Mouse (Mus musculus) cerebellum, adult 9-11 months (tissue): ENCODE measurements around the gene Acvr1b.
A peak's percentile ranks its signal among the peaks of the same experiment; 100 is the strongest.

ENCODE experiments used
- DNase-seq: peaks from one replicate; pipeline ENCODE4 v3.0.0; 2022

The Acvr1b gene

GRCm38 (mm10) chr15:101147115-101147909, 26.6 kb upstream of the Acvr1b start:
- DNase-seq, result no peak

DNA sequence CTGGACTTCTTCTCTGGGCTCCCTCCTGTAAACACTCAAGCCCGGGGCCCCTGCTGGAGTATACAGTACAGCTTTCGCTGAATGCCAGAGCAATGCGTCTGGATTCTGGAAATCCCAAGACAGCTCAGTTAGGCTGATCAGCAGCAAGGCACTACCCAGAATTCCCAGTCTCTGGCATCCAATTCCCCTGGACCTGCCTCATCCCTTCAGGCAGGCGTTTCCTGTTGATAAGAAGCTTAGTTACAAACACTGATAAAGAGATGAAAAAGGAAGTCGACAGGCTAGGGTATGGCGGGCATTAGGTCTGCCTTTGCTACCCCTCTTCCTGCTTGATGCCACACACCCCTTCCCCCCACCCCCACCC, 26.0 kb upstream of the Acvr1b start:
- DNase-seq, result no peak

GRCm38 (mm10) chr15:101148604-101149003, 25.3 kb upstream of the Acvr1b start:
- DNase-seq, result no peak

DNA sequence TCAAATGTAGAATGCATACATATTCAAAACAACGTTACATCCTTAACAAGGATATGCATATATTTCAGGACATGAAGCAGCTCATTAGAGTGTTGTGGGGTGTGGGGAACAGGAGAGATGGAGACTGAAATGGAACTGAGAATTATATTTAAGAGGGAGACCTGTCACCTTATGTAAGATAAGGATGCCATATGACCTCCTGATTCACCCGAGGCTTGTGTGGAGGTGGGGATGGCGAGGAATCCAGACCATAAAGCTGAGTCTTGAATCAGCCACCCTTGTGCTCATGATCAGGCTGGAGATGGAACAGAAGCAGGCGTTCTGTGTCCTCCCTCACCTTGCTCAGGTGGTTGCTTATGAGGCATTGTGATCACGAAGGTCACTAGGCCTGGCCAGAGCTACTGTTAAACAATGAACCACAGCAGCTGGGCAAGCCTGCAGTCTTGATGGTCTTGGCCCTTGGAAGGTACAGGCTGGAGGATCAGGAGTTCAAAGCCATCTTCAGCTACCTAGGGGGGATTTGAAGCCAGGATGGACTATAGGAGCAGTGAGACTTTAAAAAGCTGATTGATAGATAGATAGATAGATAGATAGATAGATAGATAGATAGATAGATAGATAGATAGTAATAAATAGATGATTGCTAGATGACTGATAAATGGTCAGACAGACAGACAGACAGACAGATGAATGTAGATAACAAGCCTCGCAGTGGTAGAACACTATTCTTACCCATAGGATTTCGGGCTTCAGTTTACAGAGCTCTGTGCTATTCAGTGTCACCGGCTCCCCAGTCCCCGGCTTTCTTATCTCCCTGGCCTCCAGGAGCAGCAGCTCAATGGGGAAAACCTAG, 22.2 kb upstream of the Acvr1b start:
- no peak for DNase-seq

- no peak for DNase-seq
Observed at GRCm38 (mm10) chr15:101154700-101155616, 18.9 kb upstream of the Acvr1b start.

DNA sequence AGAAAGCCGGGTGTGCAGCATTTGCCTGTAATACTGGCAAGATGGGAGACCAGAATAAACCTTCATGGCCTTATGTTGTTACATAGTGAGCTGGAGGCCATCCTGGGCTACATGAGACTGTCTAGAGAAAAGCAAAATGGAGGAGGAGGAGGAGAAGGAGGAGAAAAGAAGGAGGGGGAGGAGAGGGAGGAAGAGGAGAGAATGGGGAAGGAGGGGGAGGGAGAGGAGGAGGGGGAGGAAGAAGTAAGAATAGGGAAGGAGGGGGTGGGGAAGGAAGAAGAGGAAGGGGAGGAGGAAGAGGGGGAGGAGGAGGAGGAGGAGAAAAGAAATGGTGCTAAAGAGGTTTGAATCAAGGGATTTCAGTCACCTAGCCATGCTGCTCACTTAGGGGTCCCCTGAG, 13.7 kb upstream of the Acvr1b start:
- DNase-seq, result no peak

- DNase-seq, result no peak
Observed at GRCm38 (mm10) chr15:101160591-101160990, 13.3 kb upstream of the Acvr1b start.

DNA sequence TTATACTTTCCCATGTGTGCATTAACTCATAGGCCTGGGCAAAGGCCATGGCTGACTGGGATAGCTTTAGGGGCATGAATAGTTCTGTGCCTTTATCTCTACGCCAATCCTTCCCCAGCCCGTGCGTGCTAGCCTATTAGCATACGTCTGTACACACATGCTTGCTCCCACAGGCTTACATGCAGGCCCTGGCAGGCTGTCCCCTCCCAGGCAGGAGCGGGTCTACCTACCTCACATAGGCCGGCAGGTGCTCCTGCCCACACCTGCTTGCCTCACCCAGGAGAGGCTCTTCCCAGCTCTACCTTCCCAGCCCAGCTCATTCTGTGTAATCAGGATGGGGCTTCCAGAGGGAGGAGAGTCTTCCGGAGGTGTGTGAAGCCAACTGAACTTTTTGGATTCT, 12.3 kb upstream of the Acvr1b start:
- DNase-seq, result no peak

- no peak for DNase-seq
Observed at GRCm38 (mm10) chr15:101163056-101163458, 10.8 kb upstream of the Acvr1b start.

DNA sequence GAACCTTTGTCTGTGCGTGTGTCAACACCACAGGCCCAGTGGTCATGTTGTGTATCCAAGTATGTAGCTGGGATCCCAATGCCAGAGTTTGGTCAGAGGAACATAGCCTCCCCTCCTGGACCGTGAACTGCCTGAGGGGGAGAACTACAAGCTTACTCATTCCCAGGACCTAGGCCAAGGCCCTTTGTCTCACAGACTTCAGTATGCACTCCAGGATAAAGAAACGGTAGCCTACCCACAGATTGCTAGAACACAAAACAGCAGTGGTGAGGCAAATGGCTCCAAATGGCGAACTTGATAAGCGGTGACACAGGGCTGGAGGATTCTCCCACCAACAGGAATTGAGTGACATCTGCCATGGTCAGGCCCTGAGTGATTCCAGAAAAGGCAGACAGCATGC, 10.0 kb upstream of the Acvr1b start:
- no peak for DNase-seq

DNA sequence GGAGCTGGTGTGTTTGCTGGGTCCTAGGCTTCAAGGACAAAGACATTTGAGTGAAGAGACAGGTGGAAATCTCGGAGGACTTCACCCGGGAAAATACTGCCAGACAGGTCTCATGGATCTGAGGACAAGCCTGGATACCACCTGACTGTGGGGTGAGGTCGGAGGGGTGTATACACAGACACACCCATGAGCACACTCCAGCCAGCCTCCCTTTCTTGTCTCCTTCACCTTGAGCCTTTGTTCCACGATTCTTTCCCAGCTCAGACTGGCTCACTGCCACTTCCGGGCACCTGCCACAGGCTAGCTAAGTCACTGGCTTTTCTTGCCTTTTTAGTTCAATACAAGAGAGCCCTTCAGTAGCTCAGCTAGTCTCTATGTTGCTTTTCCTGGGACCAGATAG, 9.6 kb upstream of the Acvr1b start:
- no peak for DNase-seq

DNA sequence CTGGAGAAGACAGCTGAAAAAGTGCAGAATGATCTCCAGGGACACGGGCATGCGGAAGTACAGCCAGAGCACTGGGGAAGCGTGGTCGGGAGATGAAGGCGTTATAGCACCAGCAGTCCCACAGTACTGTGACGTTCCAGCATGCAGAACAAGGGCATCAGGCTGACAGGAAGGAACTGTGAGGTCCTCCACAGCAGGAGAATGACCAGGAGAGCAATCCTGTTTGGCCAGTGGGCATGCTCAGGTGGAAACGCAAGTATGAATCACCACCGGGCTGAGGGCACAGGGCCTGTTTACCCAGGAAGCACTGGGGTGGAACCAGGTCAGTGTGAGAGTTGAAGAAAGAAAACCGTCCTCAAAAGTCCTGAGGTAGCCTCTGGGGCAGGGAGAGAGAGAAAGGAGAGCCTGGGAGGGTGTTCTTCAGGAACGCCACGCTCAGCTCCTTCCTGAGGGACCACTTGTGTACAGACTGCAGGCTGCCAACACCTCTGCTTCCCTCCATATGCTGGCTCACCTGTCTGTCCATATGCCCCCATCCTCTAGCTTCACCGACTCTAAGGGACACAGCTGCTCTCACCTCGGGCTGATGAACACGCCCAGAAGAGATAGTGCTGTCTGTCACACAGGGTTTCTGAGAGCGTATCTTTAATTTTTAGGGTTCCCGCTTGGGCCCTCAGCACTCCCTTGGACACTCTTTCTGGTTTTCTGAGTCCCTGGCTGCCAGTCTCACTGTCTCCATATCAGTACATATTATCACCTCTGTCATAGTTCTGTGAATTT, 8.0 kb upstream of the Acvr1b start:
- no peak for DNase-seq

- DNase-seq, result no peak
Observed at GRCm38 (mm10) chr15:101167553-101167952, 6.3 kb upstream of the Acvr1b start.

DNA sequence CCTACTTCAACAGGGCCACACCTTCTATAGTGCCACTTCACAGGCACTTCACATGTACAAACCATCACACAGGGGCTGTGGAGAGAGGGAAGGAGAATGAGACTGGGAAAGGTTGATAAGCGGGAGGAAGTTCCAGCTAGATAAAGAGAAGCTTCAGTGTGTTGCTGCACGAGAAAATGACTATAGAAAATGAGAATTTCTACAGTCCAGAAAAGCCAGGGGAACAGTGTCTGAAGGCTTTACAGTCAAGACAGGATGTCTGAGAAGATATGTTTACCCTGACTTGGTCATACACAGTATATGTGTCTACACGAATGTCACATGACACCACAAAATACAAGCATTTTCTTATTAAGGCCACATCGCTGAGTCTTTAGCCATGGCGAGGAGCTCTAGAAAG, 4.0 kb upstream of the Acvr1b start:
- no peak for DNase-seq

DNA sequence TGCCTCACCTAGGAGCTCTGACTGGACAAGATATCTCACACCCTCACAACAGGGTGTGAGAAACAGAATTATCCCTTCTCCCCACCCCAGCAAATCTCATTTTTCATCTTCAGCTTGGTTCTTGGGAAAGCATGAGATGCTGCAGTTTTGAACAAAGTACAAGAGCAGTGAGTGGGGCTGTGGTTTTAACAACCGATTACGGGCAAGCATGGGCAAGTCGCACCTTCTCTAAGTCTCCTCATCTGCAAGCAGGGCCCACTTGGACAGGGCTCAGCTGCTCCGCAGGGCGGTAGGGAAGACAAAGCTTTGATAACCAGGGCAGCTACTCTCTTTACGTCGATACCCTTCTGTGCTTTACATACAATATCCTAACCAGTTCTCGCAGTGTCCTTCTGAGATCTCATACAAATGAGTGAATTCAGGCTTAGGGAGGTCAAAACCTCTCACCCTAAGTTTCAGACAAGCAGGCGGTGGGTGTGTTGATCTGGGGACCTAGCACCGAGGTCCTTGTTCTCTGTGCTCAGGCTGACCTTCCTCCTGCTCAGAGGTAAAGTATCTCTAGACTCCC, 3.4 kb upstream of the Acvr1b start:
- DNase-seq, result no peak

- no peak for DNase-seq
Observed at GRCm38 (mm10) chr15:101171272-101171671, 2.6 kb upstream of the Acvr1b start.

- peak; percentile 59 for DNase-seq
Observed at GRCm38 (mm10) chr15:101172016-101172415, 1.9 kb upstream of the Acvr1b start.

GRCm38 (mm10) chr15:101174294-101175130, 645 bp downstream of the Acvr1b start:
- DNase-seq, result peak; percentile 81

DNA sequence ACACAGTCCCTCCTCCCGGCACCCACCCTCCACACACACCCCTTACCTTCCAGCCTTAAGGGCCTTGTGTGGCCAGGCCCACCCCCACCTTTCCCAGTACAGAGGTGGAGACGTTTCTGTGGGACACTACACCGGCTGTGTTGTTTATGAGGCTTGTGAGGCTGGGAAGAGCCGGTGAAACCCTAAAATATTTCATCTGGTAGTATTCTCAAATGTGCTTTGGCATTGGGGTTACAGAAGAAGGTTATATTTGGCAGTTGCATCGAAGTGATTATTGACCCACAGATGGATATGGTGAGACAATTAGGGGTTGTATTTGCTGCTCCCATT, 1.2 kb downstream of the Acvr1b start:
- DNase-seq, result no peak

DNA sequence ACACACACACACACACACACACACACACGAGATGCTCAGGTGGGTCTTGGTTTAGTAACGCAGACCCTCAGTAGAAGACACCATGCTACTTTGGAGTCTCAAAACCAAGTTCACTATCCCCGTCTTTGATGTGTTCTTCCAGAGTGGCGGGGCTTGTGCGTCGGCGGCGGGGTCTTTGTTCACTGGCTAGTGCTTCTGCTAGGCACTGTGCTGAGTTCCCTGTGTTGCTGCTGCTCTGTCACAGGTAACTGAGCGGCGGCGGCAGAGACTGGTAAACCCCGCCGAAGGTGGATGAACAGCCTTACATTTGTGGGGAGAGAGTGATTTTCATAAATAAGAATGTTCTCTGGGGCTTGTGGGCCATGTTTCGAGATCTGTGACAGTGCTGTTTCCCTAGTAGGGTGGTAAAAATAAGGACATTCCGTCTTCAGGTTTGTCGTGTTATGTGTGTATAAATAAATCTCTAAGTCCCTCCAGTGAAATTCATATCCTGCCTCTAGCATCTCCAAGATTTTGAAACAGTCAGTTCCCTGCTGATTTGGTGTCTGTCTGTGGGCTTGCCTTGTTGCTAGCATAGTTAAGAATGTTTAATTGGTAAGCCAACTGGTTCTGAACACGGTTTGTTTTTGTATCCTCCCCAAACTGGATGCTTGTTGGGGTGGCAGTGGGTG, 1.9 kb downstream of the Acvr1b start:
- DNase-seq, result peak; percentile 42

GRCm38 (mm10) chr15:101176284-101176680, 2.4 kb downstream of the Acvr1b start:
- no peak for DNase-seq
